Mouse (Mus musculus) stomach, embryonic 16.5 days (tissue): ENCODE data around the gene Bhlhe23. TPM values are rescaled to one million over a fixed set of nuclear protein-coding genes. Genes with fewer than 3 reads are reported as not detected.

Source experiments
- ATAC-seq: fragments of 200-750 bp; cut with Nextera tagmentation; 2 replicates; pipeline ENCODE4 v1.8.0; 2017; ENCODE audit warnings: moderate number of reproducible peaks, moderate TSS enrichment; ENCODE audit not compliant: insufficient read depth, low FRiP score
- H3K27ac ChIP-seq: fragments of 300-500 bp; sonication (generic); 2 replicates; pipeline ENCODE4 v1.5.1; 2014; ENCODE audit warnings: low read length
- H3K27me3 ChIP-seq: fragments of 300-500 bp; sonication (generic); 2 replicates; pipeline ENCODE4 v1.6.1; 2014; ENCODE audit warnings: low read length, control low read depth, mixed read lengths; ENCODE audit not compliant: control insufficient read depth, insufficient read depth
- H3K36me3 ChIP-seq: fragments of 300-500 bp; sonication (generic); 2 replicates; pipeline ENCODE4 v1.6.1; 2014; ENCODE audit warnings: low read length; ENCODE audit not compliant: control insufficient read depth, insufficient read depth
- H3K4me1 ChIP-seq: fragments of 300-500 bp; sonication (generic); 2 replicates; pipeline ENCODE4 v1.6.1; 2014; ENCODE audit warnings: low read length, control low read depth, mixed read lengths; ENCODE audit not compliant: control insufficient read depth, insufficient read depth
- H3K4me2 ChIP-seq: fragments of 300-500 bp; sonication (generic); 2 replicates; pipeline ENCODE4 v1.6.1; 2014; ENCODE audit warnings: low read depth, low read length, mixed read lengths
- H3K4me3 ChIP-seq: fragments of 300-500 bp; sonication (generic); replicated peaks from 2 replicates; pipeline ENCODE4 v1.5.1; 2014; ENCODE audit warnings: mild to moderate bottlenecking, low read length
- H3K9ac ChIP-seq: fragments of 300-500 bp; sonication (generic); 2 replicates; pipeline ENCODE4 v1.6.1; 2014; ENCODE audit warnings: low read length
- H3K9me3 ChIP-seq: fragments of 300-500 bp; sonication (generic); replicated peaks from 2 replicates; pipeline ENCODE4 v1.6.1; 2016; ENCODE audit warnings: low read length, control low read depth; ENCODE audit not compliant: control insufficient read depth
- WGBS: fragments of 180-500 bp; shearing (Covaris S2); extraction: QIAGEN DNeasy Blood & Tissue Kit; methylation state at CpG from one replicate; pipeline ENCODE4 v1.1.7; 2014; 5-methylcytosine and 5-hydroxymethylcytosine counted together
- polyA plus RNA-seq: library from polyadenylated mRNA; unstranded; fragments of >200 nt; fragmentation: Nextera tagmentation; extraction: Ambion mirVana; gene quantifications from 2 replicates; pipeline ENCODE4 v1.2.1, GENCODE M21; 2015

Bhlhe23 gene
- polyA plus RNA-seq: not detected in 2 replicates

DNA sequence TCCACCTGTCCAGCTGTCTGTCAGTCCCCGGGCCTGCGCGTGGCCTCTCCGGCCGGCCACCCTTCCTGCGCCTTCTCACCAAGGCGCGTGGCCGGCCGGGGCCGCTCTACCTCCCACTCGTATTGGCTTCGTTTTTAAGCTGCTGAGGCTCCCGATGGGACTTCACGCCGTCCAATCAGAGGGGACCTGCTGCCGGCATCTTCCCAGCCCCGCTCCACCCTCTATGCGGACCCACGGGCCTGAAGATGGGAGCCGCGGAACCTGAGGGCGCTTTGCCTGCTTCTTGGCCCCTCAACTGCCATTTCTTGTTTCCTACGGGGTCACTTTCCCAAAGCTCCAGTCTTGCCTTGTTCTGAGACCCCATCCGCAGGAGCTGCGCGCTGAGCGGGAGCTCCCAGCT lies at the start of gene Bhlhe23:
Bhlhe23 (minus strand) TSS at position 108 of the 400 bp plus-strand sequence.
- H3K4me3 ChIP-seq: peak within 1 kb of the TSS; percentile 25
- no peak within 1 kb of the TSS for H3K27ac ChIP-seq
- H3K9ac ChIP-seq: no peak within 1 kb of the TSS
- H3K9me3 ChIP-seq: no peaks in the 10 kb centered on the region
- peaks cover 69% of the 10 kb centered on the region for H3K27me3 ChIP-seq
- H3K4me1 ChIP-seq: 0 out of 2 replicates have a peak, but pooled peaks cover 4% of the 10 kb centered on the region
- no peaks in the 10 kb centered on the region for H3K36me3 ChIP-seq
- ATAC-seq: no peak
- H3K4me2 ChIP-seq: peak within 1 kb of the TSS; percentile 34; the same call in 1 of the 2 replicates
- 3% methylated on average over 28 of the region's 28 CpGs for WGBS

DNA sequence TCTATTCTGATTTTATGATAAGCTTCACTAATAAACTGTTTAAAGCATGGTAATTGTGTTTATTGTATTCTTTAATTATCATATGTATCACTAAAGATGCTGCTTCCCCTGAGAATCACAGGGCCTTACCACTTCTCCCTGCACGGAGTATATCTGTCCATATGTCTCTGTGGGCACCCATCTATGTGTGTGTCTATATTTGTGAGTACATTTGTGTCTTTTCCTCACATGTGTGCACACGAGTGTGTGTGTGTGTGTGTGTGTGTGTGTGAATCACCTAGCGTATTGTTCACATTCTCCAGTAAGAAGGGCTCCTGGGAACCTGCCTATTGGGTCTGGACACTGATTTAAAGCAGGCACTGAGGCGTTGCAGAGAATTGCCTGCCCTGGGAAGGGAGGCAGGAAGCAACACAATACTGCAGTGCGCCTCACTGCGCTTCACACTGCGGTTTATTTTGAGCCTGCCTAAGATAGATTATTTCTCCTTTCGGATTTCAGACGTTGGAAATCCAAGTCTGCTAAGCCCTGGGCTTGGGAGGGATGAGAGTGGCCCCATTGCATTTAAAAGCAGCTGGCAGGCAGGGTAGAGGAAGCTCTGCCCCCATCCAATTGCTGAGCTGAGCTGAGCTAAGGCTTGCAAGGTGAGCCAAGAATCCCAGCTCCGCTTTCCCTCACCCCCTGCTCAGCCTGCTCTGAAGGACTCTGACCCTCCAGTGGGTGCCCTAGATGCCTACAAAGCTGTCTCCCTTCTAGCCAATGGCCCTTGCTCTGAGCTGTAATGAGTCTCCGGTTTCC lies 48.6 kb upstream of the Bhlhe23 start:
- no peak overlapping the region for H3K27ac ChIP-seq
- H3K4me3 ChIP-seq: no peak overlapping the region
- H3K4me2 ChIP-seq: no peak overlapping the region
- H3K36me3 ChIP-seq: no peaks in the 10 kb centered on the region
- no peaks in the 10 kb centered on the region for H3K9me3 ChIP-seq
- no peak overlapping the region for H3K9ac ChIP-seq
- no peaks in the 10 kb centered on the region for H3K27me3 ChIP-seq
- WGBS: 51% methylated on average over 11 of the region's 11 CpGs
- ATAC-seq: no peak
- H3K4me1 ChIP-seq: no peaks in the 10 kb centered on the region

DNA sequence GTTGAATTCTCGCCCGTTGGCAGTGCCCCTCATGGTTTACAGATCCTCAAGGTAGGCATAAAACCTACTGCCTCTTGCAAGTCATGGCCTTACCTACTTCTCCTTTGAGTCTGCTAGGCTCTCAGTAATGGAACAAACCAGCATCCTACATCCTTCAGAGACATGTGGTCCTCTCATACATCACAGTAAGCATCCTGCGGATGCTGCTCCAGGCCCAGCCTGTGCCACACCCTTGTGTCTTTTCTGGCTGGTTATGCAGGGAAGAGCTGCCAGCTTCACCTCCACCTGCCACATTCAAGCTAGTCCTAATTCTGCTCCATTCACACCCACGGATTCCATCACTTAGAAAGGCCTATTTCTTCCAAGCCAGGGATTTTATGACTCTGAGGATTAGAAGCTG lies 48.0 kb upstream of the Bhlhe23 start:
- Histone ChIP-seq H3K4me3 (no peak overlapping the region), H3K36me3 (no peaks in the 10 kb centered on the region), H3K9ac (no peak overlapping the region), H3K4me1 (no peaks in the 10 kb centered on the region), H3K4me2 (no peak overlapping the region), H3K9me3 (no peaks in the 10 kb centered on the region), H3K27me3 (no peaks in the 10 kb centered on the region), H3K27ac (no peak overlapping the region)
- WGBS: 80% methylated on average over 4 of the region's 4 CpGs
- no peak for ATAC-seq

DNA sequence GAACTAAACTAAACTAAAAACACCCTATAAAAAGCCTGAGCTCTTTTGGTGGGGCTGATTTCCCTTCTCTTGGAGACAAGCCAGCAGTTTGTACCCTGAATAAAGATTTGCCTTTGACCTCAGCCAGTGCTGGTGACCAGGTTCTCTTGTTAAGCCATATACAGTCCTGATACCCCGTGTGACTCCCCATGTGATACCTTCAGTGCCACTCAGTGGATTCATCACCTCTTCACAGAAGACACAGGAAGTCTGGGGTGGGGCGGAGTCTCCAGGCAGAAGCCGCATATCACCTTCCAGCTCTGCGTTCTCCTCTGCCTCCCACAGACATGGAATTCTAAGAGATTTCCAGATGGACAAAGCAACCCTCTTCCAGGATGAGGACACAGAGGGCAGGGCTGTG lies 47.4 kb upstream of the Bhlhe23 start:
- Histone ChIP-seq H3K4me2 (no peak overlapping the region), H3K4me3 (no peak overlapping the region), H3K4me1 (no peaks in the 10 kb centered on the region), H3K27ac (no peak overlapping the region), H3K9ac (no peak overlapping the region), H3K36me3 (no peaks in the 10 kb centered on the region), H3K27me3 (no peaks in the 10 kb centered on the region), H3K9me3 (no peaks in the 10 kb centered on the region)
- no peak for ATAC-seq
- 57% methylated on average over 4 of the region's 4 CpGs for WGBS

DNA sequence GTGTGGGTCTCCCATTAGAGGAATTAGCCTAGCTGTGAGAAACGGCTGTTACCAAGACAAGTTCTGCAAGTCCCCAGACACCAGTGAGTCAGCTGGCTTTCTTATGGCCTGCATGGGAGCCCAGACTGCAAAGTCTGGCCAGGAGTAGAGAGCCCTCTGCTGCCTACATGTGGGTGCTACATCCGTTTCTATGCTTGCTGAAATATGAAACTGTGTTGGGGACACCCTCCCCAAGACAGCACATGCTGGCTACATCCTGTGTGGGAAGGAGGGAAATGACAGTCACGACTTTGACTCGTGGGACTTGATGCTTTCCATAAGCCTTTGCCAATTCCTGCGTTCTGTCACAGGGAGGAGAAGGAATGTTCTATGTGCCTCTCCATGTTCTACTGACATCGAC lies 45.8 kb upstream of the Bhlhe23 start:
- H3K4me1 ChIP-seq: no peaks in the 10 kb centered on the region
- no peak overlapping the region for H3K4me2 ChIP-seq
- H3K36me3 ChIP-seq: no peaks in the 10 kb centered on the region
- H3K27ac ChIP-seq: no peak overlapping the region
- no peak for ATAC-seq
- H3K27me3 ChIP-seq: no peaks in the 10 kb centered on the region
- H3K9me3 ChIP-seq: no peaks in the 10 kb centered on the region
- no peak overlapping the region for H3K9ac ChIP-seq
- H3K4me3 ChIP-seq: no peak overlapping the region
- 30% methylated on average over 6 of the region's 6 CpGs for WGBS

DNA sequence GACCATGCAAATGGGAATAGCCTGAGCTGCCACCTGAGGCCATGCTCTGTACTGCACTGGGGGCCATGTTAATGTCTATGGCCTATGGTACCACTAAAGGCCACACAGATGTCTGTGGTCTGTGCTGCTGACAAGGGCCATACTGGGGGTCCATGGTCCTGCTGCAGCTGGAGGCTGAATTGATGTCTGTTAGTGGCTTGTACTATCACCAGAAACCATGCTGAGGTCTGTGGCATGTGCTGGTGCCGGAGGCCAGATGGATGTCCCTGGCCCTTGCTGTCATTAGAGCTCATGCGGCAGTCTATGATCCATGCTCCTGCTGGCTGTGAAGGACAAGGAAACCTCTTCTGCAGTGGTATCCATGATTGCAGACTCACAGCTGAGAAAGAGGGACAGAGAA lies 42.8 kb upstream of the Bhlhe23 start:
- 77% methylated on average over 2 of the region's 2 CpGs for WGBS
- H3K27ac ChIP-seq: no peak overlapping the region
- no peaks in the 10 kb centered on the region for H3K36me3 ChIP-seq
- H3K9ac ChIP-seq: no peak overlapping the region
- H3K4me3 ChIP-seq: no peak overlapping the region
- H3K9me3 ChIP-seq: no peaks in the 10 kb centered on the region
- H3K4me1 ChIP-seq: no peaks in the 10 kb centered on the region
- no peak for ATAC-seq
- no peaks in the 10 kb centered on the region for H3K27me3 ChIP-seq
- H3K4me2 ChIP-seq: no peak overlapping the region

DNA sequence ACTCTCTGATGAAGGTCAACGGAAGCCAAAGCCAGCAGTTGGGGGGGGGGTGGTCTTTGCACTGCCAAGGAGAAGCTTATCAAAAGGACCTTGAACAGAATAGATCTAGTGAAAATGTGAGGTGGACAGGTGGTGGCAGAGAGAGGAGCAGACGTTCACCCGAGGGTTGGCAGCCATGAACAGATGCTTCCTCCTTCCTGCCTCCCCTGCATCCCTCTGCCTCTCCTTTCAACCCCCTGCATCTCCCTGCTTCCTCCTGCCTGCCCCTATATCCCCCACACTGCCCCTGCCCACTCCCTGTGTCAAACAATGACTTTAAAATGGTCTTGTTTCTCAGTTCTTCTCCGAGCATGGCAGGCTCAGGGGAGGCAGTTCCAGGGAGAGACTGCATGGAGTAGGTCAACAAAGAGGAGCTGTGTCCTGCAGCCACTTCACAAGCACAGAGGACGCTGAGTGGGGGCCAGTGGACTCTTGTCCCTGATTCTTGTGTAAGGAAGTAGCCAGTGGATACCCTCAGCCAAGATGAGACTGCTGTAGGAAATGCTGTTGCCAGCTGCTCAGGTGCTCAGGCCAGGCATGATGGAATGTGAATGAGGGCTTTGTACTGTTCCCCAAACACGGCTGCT lies 39.9 kb upstream of the Bhlhe23 start:
- Histone ChIP-seq H3K4me3 (no peak overlapping the region), H3K4me2 (no peak overlapping the region), H3K27me3 (no peaks in the 10 kb centered on the region), H3K27ac (no peak overlapping the region), H3K36me3 (no peaks in the 10 kb centered on the region), H3K9ac (no peak overlapping the region), H3K9me3 (no peaks in the 10 kb centered on the region), H3K4me1 (no peaks in the 10 kb centered on the region)
- 59% methylated on average over 6 of the region's 6 CpGs for WGBS
- no peak for ATAC-seq

DNA sequence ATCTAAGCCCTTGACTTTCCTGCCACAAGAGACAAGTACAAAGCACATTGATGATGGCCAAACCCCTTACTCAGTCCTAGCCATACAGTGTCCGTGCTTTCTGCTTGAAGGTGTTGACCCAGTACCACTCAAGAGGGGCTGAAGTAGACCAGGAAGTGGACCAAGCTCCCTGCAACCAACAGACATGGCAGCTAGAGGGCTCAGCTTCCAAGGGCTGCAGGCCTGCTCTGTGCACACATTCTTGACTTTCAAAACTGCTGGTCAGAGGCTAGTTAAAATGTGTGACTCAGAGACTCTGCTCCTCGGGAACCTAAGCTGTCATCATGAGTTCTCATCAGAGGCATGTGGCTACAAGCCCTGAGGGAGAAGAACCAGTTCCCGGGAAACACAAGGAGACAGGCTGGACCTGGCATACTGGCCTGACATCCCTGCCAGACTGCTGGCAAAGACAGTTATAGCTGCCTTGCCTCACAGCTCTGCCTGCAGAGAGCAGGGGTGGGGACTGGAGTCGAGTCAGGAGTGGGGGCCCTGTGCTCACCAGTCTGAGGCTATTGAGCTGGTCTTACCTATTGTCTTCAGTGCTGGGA lies 37.4 kb upstream of the Bhlhe23 start:
- Histone ChIP-seq H3K9me3 (no peaks in the 10 kb centered on the region), H3K4me1 (no peaks in the 10 kb centered on the region), H3K4me3 (no peak overlapping the region), H3K27ac (no peak overlapping the region), H3K27me3 (no peaks in the 10 kb centered on the region), H3K36me3 (no peaks in the 10 kb centered on the region), H3K9ac (no peak overlapping the region), H3K4me2 (no peak overlapping the region)
- 0 out of 2 replicates have a peak, but pooled peaks have one; percentile 40 for ATAC-seq
- 63% methylated on average over 4 of the region's 4 CpGs for WGBS

DNA sequence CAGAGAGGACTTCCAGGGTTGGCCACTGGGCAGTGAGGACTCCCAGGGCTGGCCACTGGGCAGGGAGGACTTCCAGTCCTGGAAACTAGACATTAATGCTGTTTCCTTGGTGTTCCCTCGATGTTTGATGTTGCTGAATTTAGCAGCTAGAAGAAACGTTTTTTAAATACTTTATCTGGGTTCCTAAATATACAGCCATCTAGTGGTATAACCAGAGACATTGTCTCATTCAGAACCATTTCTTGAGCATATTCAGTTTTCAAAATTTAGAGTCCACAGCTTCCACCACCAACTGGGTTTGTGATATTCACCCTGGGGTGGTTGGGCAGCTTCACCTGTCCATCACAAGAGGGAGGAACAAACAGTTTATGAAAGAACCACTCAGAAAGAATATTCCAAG lies 34.3 kb upstream of the Bhlhe23 start:
- H3K4me1 ChIP-seq: no peaks in the 10 kb centered on the region
- no peak for ATAC-seq
- 51% methylated on average over 2 of the region's 2 CpGs for WGBS
- no peak overlapping the region for H3K27ac ChIP-seq
- H3K4me2 ChIP-seq: no peak overlapping the region
- H3K27me3 ChIP-seq: no peaks in the 10 kb centered on the region
- H3K9me3 ChIP-seq: no peaks in the 10 kb centered on the region
- H3K4me3 ChIP-seq: no peak overlapping the region
- no peak overlapping the region for H3K9ac ChIP-seq
- H3K36me3 ChIP-seq: no peaks in the 10 kb centered on the region
